Mouse (Mus musculus): Measurements from ENCODE around the gene St3gal3. TPM values are rescaled to one million over a fixed set of nuclear protein-coding genes. Genes with fewer than 3 reads are reported as not detected.
A peak's percentile ranks its signal among the peaks of the same experiment; 100 is the strongest.

St3gal3 gene
- total and polyA plus RNA-seq, 2 experiments, result 27.9 to 44.9 TPM

- peaks cover 12% of the 10 kb centered on the region; the same call in 1 of the 2 replicates for H3K79me2 ChIP-seq (ENCODE audit: control insufficient read depth, insufficient read depth, low read length)
- H3K4me3 ChIP-seq (ENCODE audit: insufficient read depth, low read depth, low read length), result no peak overlapping the region
- H3K36me3 ChIP-seq (ENCODE audit: control insufficient read depth, insufficient read depth, low read length), result peaks cover 7% of the 10 kb centered on the region; the same call in 1 of the 2 replicates
- DNase-seq (ENCODE audit: extremely low read depth, low read depth, low spot score), result no peak
- TF ChIP-seq POLR2A (IDR thresholded peaks at IDR 0.05; ENCODE audit: extremely low read depth, insufficient read depth, low read length), result no peak
- no peak for TF ChIP-seq CTCF (IDR thresholded peaks at IDR 0.05; ENCODE audit: low read depth, low read length)
- no peak overlapping the region for H3K9ac ChIP-seq (ENCODE audit: low read depth, low read length)
- no peaks in the 10 kb centered on the region for H3K4me1 ChIP-seq (ENCODE audit: control insufficient read depth, insufficient read depth, low read length)
- H3K27me3 ChIP-seq (ENCODE audit: control insufficient read depth, insufficient read depth, low read length), result no peaks in the 10 kb centered on the region
- WGBS, result 79% methylated on average over 8 of the region's 8 CpGs
- no peak overlapping the region for H3K27ac ChIP-seq (replicated peaks; ENCODE audit: insufficient read depth, low read depth, low read length)
Observed at GRCm38 (mm10) chr4:118103280-118103830, 31.4 kb downstream of the St3gal3 start.

GRCm38 (mm10) chr4:118101497-118101896 lies 33.2 kb downstream of the St3gal3 start:
- Histone ChIP-seq H3K27ac (replicated peaks; ENCODE audit: insufficient read depth, low read depth, low read length) (no peak overlapping the region), H3K27me3 (ENCODE audit: control insufficient read depth, insufficient read depth, low read length) (no peaks in the 10 kb centered on the region), H3K9ac (ENCODE audit: low read depth, low read length) (no peak overlapping the region), H3K36me3 (ENCODE audit: control insufficient read depth, insufficient read depth, low read length) (peaks cover 4% of the 10 kb centered on the region; the same call in 1 of the 2 replicates), H3K4me1 (ENCODE audit: control insufficient read depth, insufficient read depth, low read length) (no peaks in the 10 kb centered on the region), H3K4me3 (ENCODE audit: insufficient read depth, low read depth, low read length) (no peak overlapping the region), H3K79me2 (ENCODE audit: control insufficient read depth, insufficient read depth, low read length) (peaks cover 26% of the 10 kb centered on the region; the same call in 1 of the 2 replicates)
- DNase-seq (ENCODE audit: extremely low read depth, low read depth, low spot score), result peak; percentile 57
- no peak for TF ChIP-seq CTCF (IDR thresholded peaks at IDR 0.05; ENCODE audit: low read depth, low read length)
- TF ChIP-seq POLR2A (IDR thresholded peaks at IDR 0.05; ENCODE audit: extremely low read depth, insufficient read depth, low read length), result no peak
- 41% methylated on average over 6 of the region's 6 CpGs for WGBS

- Histone ChIP-seq H3K36me3 (ENCODE audit: control insufficient read depth, insufficient read depth, low read length) (peaks cover 4% of the 10 kb centered on the region; the same call in 1 of the 2 replicates), H3K79me2 (ENCODE audit: control insufficient read depth, insufficient read depth, low read length) (peaks cover 30% of the 10 kb centered on the region; the same call in 1 of the 2 replicates), H3K27me3 (ENCODE audit: control insufficient read depth, insufficient read depth, low read length) (no peaks in the 10 kb centered on the region), H3K4me3 (ENCODE audit: insufficient read depth, low read depth, low read length) (no peak overlapping the region), H3K4me1 (ENCODE audit: control insufficient read depth, insufficient read depth, low read length) (no peaks in the 10 kb centered on the region), H3K27ac (replicated peaks; ENCODE audit: insufficient read depth, low read depth, low read length) (no peak overlapping the region), H3K9ac (ENCODE audit: low read depth, low read length) (no peak overlapping the region)
- no peak for TF ChIP-seq CTCF (IDR thresholded peaks at IDR 0.05; ENCODE audit: low read depth, low read length)
- TF ChIP-seq POLR2A (IDR thresholded peaks at IDR 0.05; ENCODE audit: extremely low read depth, insufficient read depth, low read length), result no peak
- no peak for DNase-seq (ENCODE audit: extremely low read depth, low read depth, low spot score)
- 82% methylated on average over 8 of the region's 8 CpGs for WGBS
Observed at GRCm38 (mm10) chr4:118099637-118100364, 34.9 kb downstream of the St3gal3 start.

- Histone ChIP-seq H3K27me3 (ENCODE audit: control insufficient read depth, insufficient read depth, low read length) (no peaks in the 10 kb centered on the region), H3K4me1 (ENCODE audit: control insufficient read depth, insufficient read depth, low read length) (no peaks in the 10 kb centered on the region), H3K79me2 (ENCODE audit: control insufficient read depth, insufficient read depth, low read length) (peaks cover 34% of the 10 kb centered on the region; the same call in 1 of the 2 replicates), H3K36me3 (ENCODE audit: control insufficient read depth, insufficient read depth, low read length) (peaks cover 4% of the 10 kb centered on the region; the same call in 1 of the 2 replicates), H3K27ac (replicated peaks; ENCODE audit: insufficient read depth, low read depth, low read length) (no peak overlapping the region), H3K4me3 (ENCODE audit: insufficient read depth, low read depth, low read length) (no peak overlapping the region), H3K9ac (ENCODE audit: low read depth, low read length) (no peak overlapping the region)
- TF ChIP-seq CTCF (IDR thresholded peaks at IDR 0.05; ENCODE audit: low read depth, low read length) (no peak), POLR2A (IDR thresholded peaks at IDR 0.05; ENCODE audit: extremely low read depth, insufficient read depth, low read length) (no peak)
- 69% methylated on average over 6 of the region's 6 CpGs for WGBS
- DNase-seq (ENCODE audit: extremely low read depth, low read depth, low spot score), result no peak
Observed at GRCm38 (mm10) chr4:118098571-118098970, 36.1 kb downstream of the St3gal3 start.

GRCm38 (mm10) chr4:118096069-118096468 lies 38.6 kb downstream of the St3gal3 start:
- no peaks in the 10 kb centered on the region for H3K27me3 ChIP-seq (ENCODE audit: control insufficient read depth, insufficient read depth, low read length)
- TF ChIP-seq POLR2A (IDR thresholded peaks at IDR 0.05; ENCODE audit: extremely low read depth, insufficient read depth, low read length), result no peak
- no peak overlapping the region for H3K4me3 ChIP-seq (ENCODE audit: insufficient read depth, low read depth, low read length)
- H3K27ac ChIP-seq (replicated peaks; ENCODE audit: insufficient read depth, low read depth, low read length), result no peak overlapping the region
- H3K79me2 ChIP-seq (ENCODE audit: control insufficient read depth, insufficient read depth, low read length), result peaks cover 29% of the 10 kb centered on the region; the same call in 1 of the 2 replicates
- peaks cover 4% of the 10 kb centered on the region; the same call in 1 of the 2 replicates for H3K36me3 ChIP-seq (ENCODE audit: control insufficient read depth, insufficient read depth, low read length)
- 85% methylated on average over 6 of the region's 6 CpGs for WGBS
- no peak for DNase-seq (ENCODE audit: extremely low read depth, low read depth, low spot score)
- no peaks in the 10 kb centered on the region for H3K4me1 ChIP-seq (ENCODE audit: control insufficient read depth, insufficient read depth, low read length)
- H3K9ac ChIP-seq (ENCODE audit: low read depth, low read length), result no peak overlapping the region

Measured in liver, adult 2 months (tissue).